Mouse (Mus musculus) splenic B cell, adult 2 months (primary cell): ENCODE results near the gene Ppip5k1.
"Not testable (repeated sequence)": the region's sequence is repeated elsewhere in the genome, so short reads cannot be mapped to it uniquely, and the experiment has no call there.

ENCODE experiments used
- DNase-seq: peaks from one replicate; pipeline ENCODE4 v3.0.0-alpha.2; 2011; ENCODE audit warnings: low read depth, low spot score
- H3K27me3 ChIP-seq: 2 replicates; pipeline ENCODE4 v1.6.1; 2012; ENCODE audit warnings: mild to moderate bottlenecking, low read length, moderate library complexity, mixed read lengths; ENCODE audit not compliant: control insufficient read depth, poor library complexity, insufficient read depth, severe bottlenecking
- H3K36me3 ChIP-seq: 2 replicates; pipeline ENCODE4 v1.6.1; 2012; ENCODE audit warnings: mild to moderate bottlenecking, low read length, moderate library complexity, mixed read lengths; ENCODE audit not compliant: control insufficient read depth, poor library complexity, insufficient read depth, severe bottlenecking

The Ppip5k1 gene

GRCm38 (mm10) chr2:121354820-121355592, at the start of gene Ppip5k1:
TSS of gene Ppip5k1 (minus strand) at chr2:121355396.
- Histone ChIP-seq H3K36me3 (no peaks in the 10 kb centered on the region), H3K27me3 (no peaks in the 10 kb centered on the region)
- peak; percentile 97 for DNase-seq

DNA sequence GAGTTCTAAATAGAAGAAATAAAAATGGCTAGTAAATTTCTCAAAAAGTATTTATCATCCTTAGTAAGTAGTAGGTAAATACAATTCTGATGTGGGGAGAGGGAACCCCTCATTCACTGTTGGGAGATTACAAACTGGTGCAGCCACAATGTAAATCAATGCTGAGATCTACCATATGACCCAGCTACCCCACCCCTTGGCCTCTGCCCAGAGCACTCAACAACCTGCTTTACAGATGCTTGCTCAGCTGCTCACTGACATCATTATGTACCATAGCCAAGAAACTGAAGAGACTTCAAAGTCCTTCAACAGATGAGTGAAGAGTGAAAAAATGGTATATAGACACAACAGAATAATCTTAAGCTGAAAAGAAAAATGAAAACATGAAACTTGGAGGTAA, 48.1 kb upstream of the Ppip5k1 start:
- Histone ChIP-seq H3K27me3 (no peaks in the 10 kb centered on the region), H3K36me3 (no peaks in the 10 kb centered on the region)
- DNase-seq, result no peak

- DNase-seq, result peak; percentile 83
- H3K27me3 ChIP-seq, result no peaks in the 10 kb centered on the region
- H3K36me3 ChIP-seq, result no peaks in the 10 kb centered on the region
Measured at GRCm38 (mm10) chr2:121396624-121397023, 41.4 kb upstream of the Ppip5k1 start.

- not testable (repeated sequence) for H3K36me3 ChIP-seq, H3K27me3 ChIP-seq, DNase-seq
Measured at GRCm38 (mm10) chr2:121386961-121387575, 31.9 kb upstream of the Ppip5k1 start, which contains the start of gene Strc. TSS of gene Strc (minus strand) at chr2:121387168.

DNA sequence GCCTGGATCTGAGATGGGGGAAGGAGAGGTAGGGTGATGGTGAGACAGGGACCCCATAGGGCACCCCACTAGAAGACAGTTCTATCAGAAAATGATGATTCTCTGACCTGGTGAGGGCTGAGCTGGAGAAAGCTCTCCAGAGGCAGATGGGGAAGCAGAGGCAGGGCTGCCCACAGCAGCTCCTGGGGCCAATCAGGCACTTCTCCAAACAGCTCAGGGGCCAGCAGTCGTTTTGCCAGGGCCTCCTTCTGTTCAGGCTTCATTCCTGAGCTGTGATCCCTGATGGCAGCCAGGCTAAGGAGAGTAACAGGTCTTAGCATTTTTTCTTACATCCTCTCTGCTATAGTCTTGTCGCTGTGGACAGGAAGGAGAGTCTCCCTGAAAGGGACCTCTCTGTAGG, 19.6 kb upstream of the Ppip5k1 start:
- no peaks in the 10 kb centered on the region for H3K36me3 ChIP-seq
- H3K27me3 ChIP-seq, result no peaks in the 10 kb centered on the region
- no peak for DNase-seq

GRCm38 (mm10) chr2:121372266-121372665, 17.1 kb upstream of the Ppip5k1 start:
- Histone ChIP-seq H3K27me3 (no peaks in the 10 kb centered on the region), H3K36me3 (no peaks in the 10 kb centered on the region)
- DNase-seq, result no peak

- Histone ChIP-seq H3K36me3 (no peaks in the 10 kb centered on the region), H3K27me3 (no peaks in the 10 kb centered on the region)
- DNase-seq, result no peak
Measured at GRCm38 (mm10) chr2:121370921-121371320, 15.7 kb upstream of the Ppip5k1 start.

- no peaks in the 10 kb centered on the region for H3K36me3 ChIP-seq
- H3K27me3 ChIP-seq, result no peaks in the 10 kb centered on the region
- DNase-seq, result no peak
Measured at GRCm38 (mm10) chr2:121368831-121369230, 13.6 kb upstream of the Ppip5k1 start.

- H3K36me3 ChIP-seq, result no peaks in the 10 kb centered on the region
- no peak for DNase-seq
- H3K27me3 ChIP-seq, result no peaks in the 10 kb centered on the region
Measured at GRCm38 (mm10) chr2:121363656-121364055, 8.5 kb upstream of the Ppip5k1 start.

- no peak for DNase-seq
- no peaks in the 10 kb centered on the region for H3K27me3 ChIP-seq
- no peaks in the 10 kb centered on the region for H3K36me3 ChIP-seq
Measured at GRCm38 (mm10) chr2:121359461-121359860, 4.3 kb upstream of the Ppip5k1 start.

DNA sequence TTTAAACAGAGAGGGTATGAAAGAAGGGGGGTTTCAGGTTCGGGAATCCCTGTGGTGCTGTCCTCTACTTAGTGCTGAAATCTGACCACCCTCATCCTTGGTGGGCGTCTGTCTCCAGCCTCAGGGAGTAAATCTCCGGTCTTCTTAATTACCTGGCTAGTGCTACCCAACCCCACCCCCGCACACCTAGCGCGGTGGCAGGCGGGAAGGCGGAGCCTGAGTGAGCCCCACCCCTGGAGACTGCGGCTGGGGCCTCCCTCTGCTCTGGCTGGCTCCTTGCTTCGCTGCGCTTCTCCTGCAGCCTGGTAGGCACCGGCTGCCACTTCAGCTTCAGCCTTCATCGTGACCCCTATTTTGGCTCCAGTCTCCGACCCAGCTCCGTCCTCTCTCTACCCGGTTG, 3.2 kb upstream of the Ppip5k1 start:
- peak; percentile 56 for DNase-seq
- no peaks in the 10 kb centered on the region for H3K27me3 ChIP-seq

DNA sequence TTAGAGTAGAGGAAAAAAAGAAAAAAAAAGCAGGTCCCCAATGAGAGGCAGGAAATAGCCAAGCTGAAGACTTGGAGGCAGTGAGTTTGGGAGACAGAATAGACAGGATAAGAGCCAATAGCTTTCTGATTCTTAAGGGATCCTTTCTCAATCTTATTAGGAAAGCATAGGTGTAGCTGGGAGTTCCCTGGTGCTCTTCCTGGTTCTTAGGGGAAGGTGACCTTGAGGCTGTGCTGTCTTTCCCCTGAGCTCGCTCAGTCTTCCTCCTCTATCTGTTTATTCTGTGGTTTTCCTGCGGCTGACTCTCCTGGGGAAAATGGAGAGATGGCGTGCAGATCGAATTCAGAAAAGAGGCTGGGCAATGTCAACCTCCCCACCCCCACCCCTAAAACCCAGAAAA, 2.8 kb upstream of the Ppip5k1 start:
- no peaks in the 10 kb centered on the region for H3K27me3 ChIP-seq
- no peak for DNase-seq
- H3K36me3 ChIP-seq, result no peaks in the 10 kb centered on the region

More for the DNA sequence above, 3.2 kb upstream of the Ppip5k1 start:
- no peaks in the 10 kb centered on the region for H3K36me3 ChIP-seq

DNA sequence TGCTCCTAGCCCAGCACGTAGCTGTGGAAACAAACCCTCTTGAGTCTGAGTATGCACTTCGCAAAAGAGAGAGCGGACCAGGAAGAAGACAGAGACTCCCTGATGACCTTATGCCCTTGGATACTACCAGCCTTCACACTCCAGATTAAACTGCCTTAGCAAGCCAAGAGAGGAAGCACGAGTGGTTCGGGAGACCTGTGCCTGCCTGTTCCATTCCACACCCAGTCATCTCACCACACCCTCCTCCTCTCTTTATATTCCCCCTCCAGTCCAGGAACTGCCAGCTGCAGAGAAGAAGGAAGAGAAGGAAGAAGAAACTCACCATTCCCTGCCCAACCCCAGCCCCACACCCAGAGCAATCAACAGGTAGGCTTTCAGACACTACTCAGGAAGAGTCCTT, 2.3 kb upstream of the Ppip5k1 start, which contains the start of gene Ckmt1:
Ckmt1 (plus strand) TSS at position 221 of the 400 bp plus-strand sequence.
- no peak for DNase-seq
- Histone ChIP-seq H3K36me3 (no peaks in the 10 kb centered on the region), H3K27me3 (no peaks in the 10 kb centered on the region)

GRCm38 (mm10) chr2:121354378-121354777, 818 bp downstream of the Ppip5k1 start:
- DNase-seq, result peak; percentile 5
- Histone ChIP-seq H3K36me3 (0 out of 2 replicates have a peak, but pooled peaks cover 2% of the 10 kb centered on the region), H3K27me3 (no peaks in the 10 kb centered on the region)

DNA sequence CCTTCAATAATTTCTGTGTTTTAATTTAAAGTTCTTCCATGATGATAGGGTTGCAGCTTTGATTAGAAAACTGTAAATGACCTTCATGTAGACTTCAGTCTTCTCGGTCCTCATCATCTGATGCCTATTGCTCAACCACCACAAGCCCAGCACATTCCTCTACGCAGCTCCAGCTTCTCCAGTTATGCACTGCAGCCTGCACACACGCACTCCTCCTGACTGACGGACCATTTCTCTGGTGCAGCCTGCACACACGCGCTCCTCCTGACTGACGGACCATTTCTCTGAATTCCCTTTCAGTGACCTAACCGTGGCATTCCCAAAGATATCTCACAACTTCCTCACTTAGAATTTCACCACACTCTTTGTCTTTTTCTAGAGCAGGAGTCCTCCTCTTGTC, 2.0 kb downstream of the Ppip5k1 start:
- DNase-seq, result no peak
- no peaks in the 10 kb centered on the region for H3K27me3 ChIP-seq
- 0 out of 2 replicates have a peak, but pooled peaks cover 2% of the 10 kb centered on the region for H3K36me3 ChIP-seq
